In the genomic region with DNA sequence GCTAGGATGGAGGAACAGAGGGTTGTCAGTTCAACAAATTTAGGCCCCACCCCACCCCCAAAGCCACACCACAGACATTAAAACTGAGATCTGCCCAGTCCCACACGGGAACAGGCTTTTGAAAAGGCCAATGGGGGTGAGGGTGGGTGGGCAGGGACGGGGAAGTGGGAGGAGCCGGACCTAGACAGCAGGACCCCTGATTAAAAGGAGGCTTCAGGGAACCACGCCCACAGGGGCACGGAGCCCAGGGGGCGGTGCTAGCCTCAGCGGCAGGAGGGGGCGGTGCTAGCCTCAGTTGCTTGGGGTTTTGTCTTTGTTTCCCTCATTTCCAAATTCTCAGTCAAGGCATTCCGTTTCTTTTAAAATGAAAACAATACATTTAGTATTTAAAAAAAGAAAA, we compare ENCODE assay signal across 7 mouse cellular contexts. TPM values are rescaled to one million over a fixed set of nuclear protein-coding genes. Genes with fewer than 3 reads are reported as not detected.
DNase-seq lines count a peak whose midpoint lies in the region; ATAC-seq and TF ChIP-seq lines count a peak whose summit lies in the region.

No protein-coding gene starts in this region.

- WGBS in lung, embryonic 14.5 days, result 16% methylated on average over 9 of the region's 9 CpGs
- 6% methylated on average over 9 of the region's 9 CpGs for WGBS in embryonic facial prominence, embryonic 13.5 days
- 5% methylated on average over 9 of the region's 9 CpGs for WGBS in neural tube, embryonic 15.5 days

- H3K27me3 ChIP-seq in lung, embryonic 14.5 days (ENCODE audit: insufficient read depth, low read length), result no peaks in the 10 kb centered on the region
- H3K27me3 ChIP-seq in embryonic facial prominence, embryonic 13.5 days, result no peaks in the 10 kb centered on the region
- no peaks in the 10 kb centered on the region for H3K27me3 ChIP-seq in neural tube, embryonic 15.5 days (replicated peaks)

- DNase-seq in lung, embryonic 14.5 days, result peak; percentile 85
- no peak for DNase-seq in lung, adult 18-20 months
- DNase-seq in kidney, postnatal 4 days, result peak; percentile 72 to 73
- DNase-seq in cerebellum, adult 11 months, result no peak
- no peak for DNase-seq in left cerebral cortex, postnatal 14 days (ENCODE audit: low spot score in 2 of 2)

- no peak for TF ChIP-seq CTCF in lung, embryonic 14.5 days (IDR thresholded peaks at IDR 0.05; ENCODE audit: low read depth)

- H3K4me1 ChIP-seq in lung, embryonic 14.5 days (ENCODE audit: insufficient read depth), result peaks cover 10% of the 10 kb centered on the region
- peaks cover 54% of the 10 kb centered on the region for H3K4me1 ChIP-seq in embryonic facial prominence, embryonic 13.5 days
- H3K4me1 ChIP-seq in neural tube, embryonic 15.5 days, result peaks cover 55% of the 10 kb centered on the region

- H3K36me3 ChIP-seq in lung, embryonic 14.5 days (ENCODE audit: insufficient read depth), result peaks cover 16% of the 10 kb centered on the region
- peaks cover 37% of the 10 kb centered on the region for H3K36me3 ChIP-seq in embryonic facial prominence, embryonic 13.5 days
- 0 out of 2 replicates have a peak, but pooled peaks cover 2% of the 10 kb centered on the region for H3K36me3 ChIP-seq in neural tube, embryonic 15.5 days

- peak overlapping the region; percentile 54; the same call in 1 of the 2 replicates for H3K27ac ChIP-seq in lung, embryonic 14.5 days (ENCODE audit: low read depth)
- peak overlapping the region; percentile 57 for H3K27ac ChIP-seq in embryonic facial prominence, embryonic 13.5 days
- H3K27ac ChIP-seq in neural tube, embryonic 15.5 days (replicated peaks), result no peak overlapping the region; the same call in 1 of the 2 replicates

- H3K4me2 ChIP-seq in lung, embryonic 14.5 days, result peak overlapping the region; percentile 36
- peak overlapping the region; percentile 44 for H3K4me2 ChIP-seq in embryonic facial prominence, embryonic 13.5 days
- H3K4me2 ChIP-seq in neural tube, embryonic 15.5 days, result no peak overlapping the region

- no peak overlapping the region for H3K9ac ChIP-seq in lung, embryonic 14.5 days
- 0 out of 2 replicates have a peak overlapping the region, but pooled peaks have one; percentile 44 for H3K9ac ChIP-seq in embryonic facial prominence, embryonic 13.5 days
- H3K9ac ChIP-seq in neural tube, embryonic 15.5 days (replicated peaks), result no peak overlapping the region

- no peaks in the 10 kb centered on the region for H3K9me3 ChIP-seq in lung, embryonic 14.5 days (ENCODE audit: low read depth, low read length)
- no peaks in the 10 kb centered on the region for H3K9me3 ChIP-seq in embryonic facial prominence, embryonic 13.5 days
- H3K9me3 ChIP-seq in neural tube, embryonic 15.5 days (replicated peaks), result no peaks in the 10 kb centered on the region

- intact Hi-C loops in left cerebral cortex, postnatal 14 days (cut with DNase I), result no loop called here

- ATAC-seq in lung, embryonic 14.5 days (ENCODE audit: insufficient read depth), result peak; percentile 61; the same call in 1 of the 2 replicates
- no peak for ATAC-seq in embryonic facial prominence, embryonic 13.5 days (ENCODE audit: insufficient number of reproducible peaks, insufficient read depth, low FRiP score, low TSS enrichment, low read depth)
- ATAC-seq in neural tube, embryonic 15.5 days (ENCODE audit: low FRiP score), result peak; percentile 42; the same call in 1 of the 2 replicates

- no peak overlapping the region for H3K4me3 ChIP-seq in lung, embryonic 14.5 days (ENCODE audit: low read depth, low read length)
- no peak overlapping the region for H3K4me3 ChIP-seq in embryonic facial prominence, embryonic 13.5 days
- no peak overlapping the region for H3K4me3 ChIP-seq in neural tube, embryonic 15.5 days (replicated peaks)

RNA-seq across cellular contexts. Expression of a gene that starts 10.2 kb away (rescaled TPM):
- polyA plus RNA-seq in lung, embryonic 14.5 days (2014; fragmentation: Nextera tagmentation; extraction: Ambion mirVana), result 41.9 and 48.0 TPM in 2 replicates
- polyA plus RNA-seq in embryonic facial prominence, embryonic 13.5 days (2015; fragmentation: Nextera tagmentation; extraction: Ambion mirVana), result 50.2 and 51.7 TPM in 2 replicates
- polyA plus RNA-seq in neural tube, embryonic 15.5 days (2015; fragmentation: Nextera tagmentation; extraction: Ambion mirVana), result 29.3 and 33.6 TPM in 2 replicates
- 10 to 100 TPM; 37.9 to 39.1 TPM for total RNA-seq in left cerebral cortex, postnatal 14 days (2021)

RNA-seq across cellular contexts. Expression of a gene that starts 40.4 kb away (rescaled TPM):
- polyA plus RNA-seq in lung, embryonic 14.5 days (2014; fragmentation: Nextera tagmentation; extraction: Ambion mirVana), result 0.17 and 0.30 TPM in 2 replicates
- 0.29 and 0.38 TPM in 2 replicates for polyA plus RNA-seq in embryonic facial prominence, embryonic 13.5 days (2015; fragmentation: Nextera tagmentation; extraction: Ambion mirVana)
- 0.34 and 0.41 TPM in 2 replicates for polyA plus RNA-seq in neural tube, embryonic 15.5 days (2015; fragmentation: Nextera tagmentation; extraction: Ambion mirVana)
- under 1 TPM; 0.42 to 0.75 TPM for total RNA-seq in left cerebral cortex, postnatal 14 days (2021)

Comparison
In these comparisons a context has a peak if more than half of its experiments do, and no peak if none do; other contexts are left out.
1. DNase-seq: peak in lung, embryonic 14.5 days (single experiment) and kidney, postnatal 4 days (2 of 2); none in lung, adult 18-20 months (0 of 2), cerebellum, adult 11 months (single experiment) and left cerebral cortex, postnatal 14 days (0 of 2).